Mouse (Mus musculus): ENCODE measurements at regions not wholly inside any gene's neighbourhood (a gene's known extent, or its start where the extent isn't known, plus 50 kb on each side); places are given as distances from the start of the nearest gene placed in this dataset.
A peak's percentile ranks its signal among the peaks of the same experiment; 100 is the strongest.
"Not testable (repeated sequence)": the region's sequence is repeated elsewhere in the genome, so short reads cannot be mapped to it uniquely, and the experiment has no call there.

DNA sequence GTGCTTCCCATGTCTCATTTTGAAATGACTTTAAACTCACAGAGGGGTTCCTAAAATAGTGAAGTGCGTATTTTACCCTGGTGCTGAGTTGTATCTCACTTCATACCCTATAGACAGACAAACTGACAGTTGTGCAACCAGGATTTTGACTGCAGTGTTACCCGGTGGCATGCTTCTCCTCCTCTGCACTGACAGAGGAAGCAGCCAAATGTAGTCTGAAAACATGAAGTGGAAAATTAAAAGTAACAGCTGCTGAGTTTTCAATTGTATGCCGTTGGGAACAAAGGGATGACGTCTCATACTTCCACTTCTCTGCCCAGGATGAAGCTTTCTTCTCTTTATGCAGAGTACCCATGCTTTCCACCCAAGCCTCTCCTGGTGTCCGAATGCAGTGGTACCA is 155.0 kb downstream of the Wdr11 start:
- Histone ChIP-seq H3K27ac (replicated peaks) (no peak overlapping the region), H3K9ac (no peak overlapping the region), H3K4me1 (replicated peaks) (no peaks in the 10 kb centered on the region), H3K4me3 (replicated peaks) (no peak overlapping the region), H3K4me2 (no peak overlapping the region), H3K27me3 (no peaks in the 10 kb centered on the region), H3K36me3 (replicated peaks) (no peaks in the 10 kb centered on the region), H3K9me3 (replicated peaks) (no peaks in the 10 kb centered on the region)
- 46% methylated on average over 5 of the region's 5 CpGs for WGBS (ENCODE audit: insufficient replicate concordance)
- ATAC-seq (ENCODE audit: insufficient read depth): no peak

DNA sequence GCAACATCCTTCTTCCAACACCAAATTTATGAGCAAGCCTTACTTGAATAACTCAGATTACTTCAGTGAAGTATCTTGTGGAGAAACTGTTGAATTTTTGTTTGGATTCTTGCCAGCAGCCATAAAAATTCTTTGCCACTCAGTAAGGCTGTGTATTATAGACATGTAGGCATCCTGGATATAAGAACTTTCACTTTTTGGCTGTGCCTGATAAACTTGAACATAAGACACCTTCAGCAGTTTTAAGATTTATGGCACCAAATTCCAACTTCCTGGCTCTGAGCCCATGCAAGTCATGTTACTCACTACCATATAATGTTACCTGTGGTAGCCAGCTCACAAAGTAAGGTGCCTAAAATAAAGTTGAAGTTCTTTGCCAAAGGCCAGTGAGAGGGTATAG is 159.3 kb downstream of the Wdr11 start:
- Histone ChIP-seq H3K27me3 (no peaks in the 10 kb centered on the region), H3K4me2 (no peak overlapping the region), H3K27ac (replicated peaks) (no peak overlapping the region), H3K9ac (no peak overlapping the region), H3K4me3 (replicated peaks) (no peak overlapping the region), H3K9me3 (replicated peaks) (no peaks in the 10 kb centered on the region), H3K4me1 (replicated peaks) (no peaks in the 10 kb centered on the region), H3K36me3 (replicated peaks) (no peaks in the 10 kb centered on the region)
- ATAC-seq (ENCODE audit: insufficient read depth): no peak

DNA sequence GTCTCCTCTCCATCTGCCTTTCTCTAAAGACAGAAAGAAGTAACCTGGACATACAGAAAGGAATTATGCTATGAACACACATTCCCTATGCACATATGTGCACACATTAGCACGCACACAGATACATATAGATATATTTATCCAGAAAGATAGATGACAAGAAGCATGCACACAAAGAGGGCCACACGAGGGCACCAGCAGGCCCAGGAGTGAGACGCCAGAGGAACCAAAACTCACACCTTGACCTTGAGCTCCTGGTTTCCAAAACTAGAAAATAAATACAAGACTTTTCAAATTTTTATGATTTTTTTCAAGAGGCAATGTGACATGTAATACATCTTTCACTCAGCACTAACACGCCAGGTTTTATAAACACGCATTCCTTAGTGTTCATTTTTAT is 163.1 kb downstream of the Wdr11 start:
- Histone ChIP-seq H3K4me3 (replicated peaks) (no peak overlapping the region), H3K9me3 (replicated peaks) (no peaks in the 10 kb centered on the region), H3K36me3 (replicated peaks) (no peaks in the 10 kb centered on the region), H3K9ac (no peak overlapping the region), H3K4me2 (no peak overlapping the region), H3K27ac (replicated peaks) (no peak overlapping the region), H3K4me1 (replicated peaks) (no peaks in the 10 kb centered on the region), H3K27me3 (no peaks in the 10 kb centered on the region)
- 53% methylated on average over 5 of the region's 5 CpGs for whole genome bisulfite sequencing (ENCODE audit: insufficient replicate concordance)
- ATAC-seq (ENCODE audit: insufficient read depth): no peak

DNA sequence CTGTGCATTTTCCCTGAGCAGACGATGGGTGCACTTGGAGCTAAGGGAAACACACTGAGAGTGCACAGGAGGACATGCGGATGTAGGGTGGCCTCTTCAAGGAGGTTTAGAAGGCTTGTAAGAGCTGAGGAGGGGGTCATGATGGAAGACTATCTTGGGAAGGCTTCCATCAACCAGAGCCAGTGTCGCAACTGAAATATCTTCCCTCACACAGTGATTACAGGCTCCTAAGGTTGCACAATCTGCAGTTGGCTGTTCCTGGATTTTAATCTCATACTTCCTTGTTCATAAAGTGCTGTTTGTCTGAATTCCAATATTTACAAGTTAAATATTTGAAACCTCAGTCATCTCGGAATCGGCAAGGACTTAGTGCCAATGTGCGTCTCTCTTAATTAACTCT is 164.5 kb downstream of the Wdr11 start:
- Histone ChIP-seq H3K4me3 (replicated peaks) (no peak overlapping the region), H3K4me1 (replicated peaks) (no peaks in the 10 kb centered on the region; the same call in 1 of the 2 replicates), H3K4me2 (no peak overlapping the region), H3K27ac (replicated peaks) (no peak overlapping the region), H3K27me3 (no peaks in the 10 kb centered on the region), H3K9me3 (replicated peaks) (no peaks in the 10 kb centered on the region), H3K36me3 (replicated peaks) (no peaks in the 10 kb centered on the region), H3K9ac (no peak overlapping the region)
- 68% methylated on average over 6 of the region's 6 CpGs for WGBS (ENCODE audit: insufficient replicate concordance)
- ATAC-seq (ENCODE audit: insufficient read depth): no peak

DNA sequence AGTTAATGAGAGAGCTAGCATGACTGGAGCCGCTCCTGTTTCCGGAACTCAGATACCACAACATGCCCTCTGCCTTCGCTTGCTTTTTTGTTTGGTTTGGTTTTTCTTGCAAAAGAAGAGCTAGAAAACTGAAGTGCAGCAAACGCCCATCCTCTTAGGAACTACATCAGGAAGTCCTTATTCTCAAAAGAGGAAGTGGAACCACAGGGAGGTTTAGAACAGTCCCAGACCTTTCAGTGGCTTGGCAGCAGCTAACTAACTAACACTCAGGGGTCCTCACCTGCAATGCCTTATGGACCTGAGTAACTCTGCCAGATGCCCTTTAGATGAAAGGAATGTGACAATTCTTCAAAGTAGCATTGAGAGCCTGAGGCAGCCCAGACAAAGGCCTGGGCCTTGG is 168.2 kb downstream of the Wdr11 start:
- Histone ChIP-seq H3K9ac (no peak overlapping the region), H3K27me3 (no peaks in the 10 kb centered on the region), H3K27ac (replicated peaks) (peak overlapping the region; percentile 53; the same call in 1 of the 2 replicates), H3K4me2 (no peak overlapping the region), H3K9me3 (replicated peaks) (no peaks in the 10 kb centered on the region), H3K4me3 (replicated peaks) (no peak overlapping the region), H3K4me1 (replicated peaks) (no peaks in the 10 kb centered on the region; the same call in 1 of the 2 replicates), H3K36me3 (replicated peaks) (no peaks in the 10 kb centered on the region)
- ATAC-seq (ENCODE audit: insufficient read depth): no peak
- 21% methylated on average over 4 of the region's 4 CpGs for WGBS (ENCODE audit: insufficient replicate concordance)

DNA sequence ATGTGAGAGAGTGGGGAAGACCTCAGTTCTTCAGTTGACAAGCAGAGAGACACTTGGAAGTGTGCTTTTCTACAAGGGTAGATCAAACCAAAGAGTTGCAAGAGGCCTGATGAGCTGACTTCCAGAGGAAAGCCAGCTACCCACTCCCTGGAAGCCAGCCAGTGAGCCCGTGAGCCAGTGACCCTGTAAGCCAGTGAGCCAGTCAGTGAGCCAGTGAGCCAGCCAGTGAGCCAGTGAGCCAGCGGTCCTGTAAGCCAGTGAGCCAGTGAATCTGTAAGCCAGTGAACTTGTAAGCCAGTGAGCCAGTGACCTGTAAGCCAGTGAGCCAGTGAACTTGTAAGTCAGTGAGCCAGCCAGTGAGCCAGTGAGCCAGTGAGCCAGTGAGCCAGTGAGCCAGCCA is 168.7 kb downstream of the Wdr11 start:
- peak overlapping the region; percentile 14; the same call in 1 of the 2 replicates for H3K27ac ChIP-seq (replicated peaks)
- no peak overlapping the region for H3K9ac ChIP-seq
- no peak for ATAC-seq (ENCODE audit: insufficient read depth)
- H3K9me3 ChIP-seq (replicated peaks): no peaks in the 10 kb centered on the region
- no peaks in the 10 kb centered on the region for H3K27me3 ChIP-seq
- no peak overlapping the region for H3K4me2 ChIP-seq
- no peaks in the 10 kb centered on the region; the same call in 1 of the 2 replicates for H3K4me1 ChIP-seq (replicated peaks)
- 58% methylated on average over 2 of the region's 2 CpGs for whole genome bisulfite sequencing (ENCODE audit: insufficient replicate concordance)
- no peak overlapping the region for H3K4me3 ChIP-seq (replicated peaks)
- no peaks in the 10 kb centered on the region for H3K36me3 ChIP-seq (replicated peaks)

DNA sequence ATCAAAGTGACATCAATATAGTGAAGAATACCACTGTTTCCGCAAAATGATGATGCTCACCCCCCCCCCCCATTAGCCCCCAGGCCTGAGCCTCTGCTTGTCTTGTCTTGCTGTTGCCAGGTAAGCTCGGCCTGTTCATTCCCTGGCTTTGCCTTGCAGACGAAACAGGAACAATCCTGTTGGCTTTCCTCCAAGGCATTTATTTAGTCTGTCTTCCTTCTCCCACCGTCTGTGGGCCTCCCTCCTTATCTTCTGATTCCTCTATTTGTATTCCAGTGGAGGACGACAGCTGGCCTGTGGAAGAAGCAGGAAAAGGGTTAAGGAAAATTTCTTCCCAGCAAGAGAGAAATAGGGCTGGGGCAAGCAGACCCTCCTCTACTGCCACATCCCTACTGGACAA is 172.1 kb downstream of the Wdr11 start:
- ATAC-seq (ENCODE audit: insufficient read depth): no peak

DNA sequence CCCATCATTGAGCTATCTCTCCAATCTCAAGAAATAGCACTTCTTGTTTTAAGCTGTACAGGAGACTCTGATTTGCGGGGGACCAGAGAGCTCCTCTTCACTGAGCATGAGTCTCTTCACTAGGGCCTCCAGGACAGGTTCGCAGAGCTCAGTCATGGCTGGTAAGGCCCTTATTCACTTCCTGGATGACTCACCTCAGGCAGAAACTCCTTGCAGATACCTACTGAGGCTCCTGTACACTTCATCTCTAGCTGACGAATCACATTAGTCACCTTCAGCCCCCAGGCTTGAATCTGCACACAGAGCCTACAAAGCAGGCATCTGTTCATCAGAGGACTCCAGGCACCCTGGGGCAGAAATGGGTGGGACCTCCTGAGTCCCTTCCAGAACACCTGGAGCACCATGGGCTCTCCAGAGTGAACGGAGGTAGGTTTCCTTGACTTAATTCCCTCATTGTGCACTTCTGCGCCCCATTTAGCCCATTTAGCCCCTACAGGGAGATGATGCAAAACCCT is 172.8 kb downstream of the Wdr11 start:
- 61% methylated on average over 5 of the region's 5 CpGs for WGBS (ENCODE audit: insufficient replicate concordance)
- Histone ChIP-seq H3K9me3 (replicated peaks) (no peaks in the 10 kb centered on the region), H3K4me1 (replicated peaks) (no peaks in the 10 kb centered on the region; the same call in 1 of the 2 replicates), H3K27me3 (no peaks in the 10 kb centered on the region), H3K4me3 (replicated peaks) (no peak overlapping the region), H3K9ac (no peak overlapping the region), H3K36me3 (replicated peaks) (no peaks in the 10 kb centered on the region), H3K27ac (replicated peaks) (no peak overlapping the region), H3K4me2 (no peak overlapping the region)
- ATAC-seq (ENCODE audit: insufficient read depth): no peak

More for the DNA sequence above, 172.1 kb downstream of the Wdr11 start:
- no peaks in the 10 kb centered on the region for H3K9me3 ChIP-seq (replicated peaks)
- H3K27me3 ChIP-seq: no peaks in the 10 kb centered on the region
- no peak overlapping the region for H3K9ac ChIP-seq
- H3K4me3 ChIP-seq (replicated peaks): no peak overlapping the region
- no peaks in the 10 kb centered on the region; the same call in 1 of the 2 replicates for H3K4me1 ChIP-seq (replicated peaks)
- whole genome bisulfite sequencing (ENCODE audit: insufficient replicate concordance): 51% methylated on average over 5 of the region's 5 CpGs
- H3K36me3 ChIP-seq (replicated peaks): no peaks in the 10 kb centered on the region
- H3K27ac ChIP-seq (replicated peaks): no peak overlapping the region
- H3K4me2 ChIP-seq: no peak overlapping the region

DNA sequence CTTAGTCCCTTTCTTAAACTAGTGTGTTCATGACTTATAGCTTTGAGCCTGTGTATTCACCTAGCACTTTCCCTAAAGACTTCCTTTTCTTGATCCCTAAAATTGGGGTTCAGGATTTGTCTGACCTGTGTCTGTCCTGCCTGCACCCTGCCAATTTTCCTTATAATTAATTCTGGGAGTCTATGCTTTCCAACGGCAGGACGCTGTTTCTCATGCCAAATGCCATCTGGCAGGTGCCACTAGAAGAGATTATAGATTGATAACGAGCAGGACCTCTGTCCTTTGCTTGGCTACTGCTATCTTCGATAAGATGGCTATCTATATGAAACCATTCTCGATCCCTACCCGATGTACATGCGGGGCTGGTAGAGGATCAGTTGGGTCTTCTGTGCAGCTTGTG is 174.0 kb downstream of the Wdr11 start:
- no peak overlapping the region for H3K27ac ChIP-seq (replicated peaks)
- H3K9ac ChIP-seq: no peak overlapping the region
- 74% methylated on average over 7 of the region's 7 CpGs for WGBS (ENCODE audit: insufficient replicate concordance)
- H3K4me3 ChIP-seq (replicated peaks): no peak overlapping the region
- H3K27me3 ChIP-seq: no peaks in the 10 kb centered on the region
- no peaks in the 10 kb centered on the region for H3K36me3 ChIP-seq (replicated peaks)
- no peak for ATAC-seq (ENCODE audit: insufficient read depth)
- no peaks in the 10 kb centered on the region for H3K9me3 ChIP-seq (replicated peaks)
- H3K4me1 ChIP-seq (replicated peaks): no peaks in the 10 kb centered on the region
- no peak overlapping the region for H3K4me2 ChIP-seq

DNA sequence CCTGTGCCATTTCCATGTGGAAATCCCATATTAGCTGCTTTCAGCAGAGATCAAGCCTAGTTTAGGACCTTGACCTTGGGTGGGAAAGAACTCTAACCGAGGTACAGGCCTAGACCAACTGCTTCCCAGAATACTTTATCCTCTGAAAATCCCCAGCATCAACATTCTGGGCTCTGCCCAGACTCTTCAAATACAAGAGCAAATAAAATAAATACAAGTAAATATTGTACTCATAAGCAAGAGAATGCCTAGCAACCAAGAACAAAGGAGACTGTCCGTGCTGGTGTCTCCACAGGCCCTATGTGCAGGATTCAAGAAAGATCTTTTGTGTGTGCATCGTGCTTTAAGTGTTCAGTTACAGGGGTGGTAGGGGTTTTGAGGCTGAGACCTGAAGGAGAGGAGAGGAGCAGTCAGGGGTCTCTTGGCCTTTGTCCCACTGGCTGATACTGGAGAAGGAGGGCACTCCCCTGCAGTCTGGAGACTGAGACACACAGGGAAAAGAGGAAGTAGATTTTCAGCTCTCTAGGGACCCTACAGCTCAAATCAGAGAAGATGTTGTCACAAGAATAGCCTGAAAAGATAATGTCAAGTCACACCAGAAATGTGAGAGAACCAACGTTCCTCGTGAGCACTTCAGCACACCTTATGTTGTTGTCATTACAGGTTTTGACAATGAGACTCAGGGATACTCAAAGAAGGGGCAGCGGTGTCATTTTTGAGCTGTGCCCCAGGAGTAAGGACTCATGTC is 174.6 kb downstream of the Wdr11 start:
- no peak overlapping the region for H3K4me3 ChIP-seq (replicated peaks)
- H3K4me1 ChIP-seq (replicated peaks): no peaks in the 10 kb centered on the region
- H3K9ac ChIP-seq: no peak overlapping the region
- ATAC-seq (ENCODE audit: insufficient read depth): no peak
- 47% methylated on average over 6 of the region's 6 CpGs for WGBS (ENCODE audit: insufficient replicate concordance)
- H3K27ac ChIP-seq (replicated peaks): no peak overlapping the region
- H3K36me3 ChIP-seq (replicated peaks): no peaks in the 10 kb centered on the region
- H3K27me3 ChIP-seq: no peaks in the 10 kb centered on the region
- no peak overlapping the region for H3K4me2 ChIP-seq
- H3K9me3 ChIP-seq (replicated peaks): no peaks in the 10 kb centered on the region

DNA sequence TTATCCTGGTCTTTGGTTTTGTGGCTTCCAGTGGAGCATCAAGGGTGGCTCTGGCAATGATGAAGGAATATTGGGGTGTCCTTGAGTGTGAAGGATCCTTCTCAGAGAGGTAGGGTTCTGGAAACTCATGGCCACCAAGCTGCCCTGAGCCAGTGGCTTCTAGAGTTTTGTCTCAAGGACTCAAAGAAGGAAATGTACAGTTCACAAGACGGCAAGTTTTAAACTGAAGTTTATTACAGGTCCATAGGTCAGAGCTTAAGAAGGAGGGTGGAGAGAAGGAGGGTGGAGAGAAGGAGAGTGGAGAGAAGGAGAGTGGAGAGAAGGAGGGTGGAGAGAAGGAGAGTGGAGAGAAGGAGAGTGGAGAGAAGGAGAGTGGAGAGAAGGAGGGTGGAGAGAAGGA is 178.0 kb downstream of the Wdr11 start:
- H3K4me2 ChIP-seq; H3K27me3 ChIP-seq; ATAC-seq (ENCODE audit: insufficient read depth); H3K9me3 ChIP-seq (replicated peaks); H3K36me3 ChIP-seq (replicated peaks); H3K4me1 ChIP-seq (replicated peaks); H3K27ac ChIP-seq (replicated peaks); H3K4me3 ChIP-seq (replicated peaks); H3K9ac ChIP-seq: not testable (repeated sequence)
- WGBS (ENCODE audit: insufficient replicate concordance): 60% methylated on average over 1 of the region's 1 CpGs

DNA sequence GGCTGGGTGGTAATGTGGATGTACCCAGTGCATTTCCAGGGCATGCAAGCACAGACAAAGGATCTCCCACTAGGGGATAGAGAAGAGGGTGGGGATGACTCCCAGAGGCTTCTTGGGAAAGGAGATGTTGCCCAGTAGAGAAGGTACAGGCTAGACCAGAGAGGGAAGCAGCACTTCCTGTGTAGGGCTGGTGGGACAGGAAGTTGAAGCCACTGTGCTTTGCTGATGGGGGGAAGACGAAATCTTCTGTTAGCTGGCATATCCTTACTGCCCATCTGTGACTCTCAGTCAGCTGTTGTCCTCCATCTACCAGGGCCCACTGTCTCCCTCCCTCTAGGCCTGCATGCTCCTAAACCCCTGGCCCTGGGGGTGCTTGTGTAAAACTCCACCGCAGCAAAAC is 180.2 kb downstream of the Wdr11 start:
- Histone ChIP-seq H3K9me3 (replicated peaks) (no peaks in the 10 kb centered on the region), H3K27ac (replicated peaks) (no peak overlapping the region), H3K4me1 (replicated peaks) (no peaks in the 10 kb centered on the region), H3K9ac (no peak overlapping the region), H3K4me3 (replicated peaks) (no peak overlapping the region), H3K27me3 (no peaks in the 10 kb centered on the region), H3K36me3 (replicated peaks) (no peaks in the 10 kb centered on the region), H3K4me2 (no peak overlapping the region)
- WGBS (ENCODE audit: insufficient replicate concordance): 46% methylated on average over 2 of the region's 2 CpGs
- ATAC-seq (ENCODE audit: insufficient read depth): no peak
